Mouse (Mus musculus) activated CD4-positive, CD25-positive, alpha-beta regulatory T cell, adult 4 months (primary cell): Measurements from ENCODE around the gene Igsf6. TPM values are rescaled to one million over a fixed set of nuclear protein-coding genes. Genes with fewer than 3 reads are reported as not detected.

ENCODE experiments used
- ATAC-seq: one replicate; pipeline ENCODE4 v1.8.0; 2017
- polyA plus RNA-seq, 2 experiments: library from polyadenylated mRNA; unstranded; fragments of 100-300 nt; shearing (Covaris generic); gene quantifications; one replicate each; pipeline ENCODE4 v1.2.1; 2017

The Igsf6 gene
- polyA plus RNA-seq, result under 1 TPM; 0.15 to 0.85 TPM

GRCm38 (mm10) chr7:121074281-121074680 lies at the start of gene Igsf6:
Igsf6 (minus strand) TSS chr7:121074572.
- no peak for ATAC-seq

GRCm38 (mm10) chr7:121120143-121120818 lies 45.9 kb upstream of the Igsf6 start:
- ATAC-seq, result no peak

GRCm38 (mm10) chr7:121111762-121112161 lies 37.4 kb upstream of the Igsf6 start:
- no peak for ATAC-seq

- ATAC-seq, result no peak
These were observed 36.9 kb upstream of the Igsf6 start for GRCm38 (mm10) chr7:121111321-121111720.

GRCm38 (mm10) chr7:121107851-121108250 lies 33.5 kb upstream of the Igsf6 start:
- no peak for ATAC-seq

GRCm38 (mm10) chr7:121098614-121099389 lies 24.4 kb upstream of the Igsf6 start:
- no peak for ATAC-seq

GRCm38 (mm10) chr7:121093026-121093425 lies 18.7 kb upstream of the Igsf6 start:
- ATAC-seq, result no peak

- no peak for ATAC-seq
These were observed 16.4 kb upstream of the Igsf6 start for GRCm38 (mm10) chr7:121090748-121091147.

- ATAC-seq, result no peak
These were observed 14.4 kb upstream of the Igsf6 start for GRCm38 (mm10) chr7:121088745-121089144.

- ATAC-seq, result no peak
These were observed 11.1 kb upstream of the Igsf6 start for GRCm38 (mm10) chr7:121085500-121085899.

- ATAC-seq, result no peak
These were observed 10.6 kb upstream of the Igsf6 start for GRCm38 (mm10) chr7:121084840-121085453.

GRCm38 (mm10) chr7:121082949-121083513 lies 8.7 kb upstream of the Igsf6 start:
- no peak for ATAC-seq

GRCm38 (mm10) chr7:121081816-121082215 lies 7.4 kb upstream of the Igsf6 start:
- ATAC-seq, result no peak

GRCm38 (mm10) chr7:121081350-121081749 lies 7.0 kb upstream of the Igsf6 start, which contains the start of gene Otoa:
Otoa (plus strand) TSS chr7:121081650.
- ATAC-seq, result no peak

- ATAC-seq, result peak; percentile 65
These were observed 3.5 kb upstream of the Igsf6 start for GRCm38 (mm10) chr7:121077829-121078228.

- no peak for ATAC-seq
These were observed 2.9 kb upstream of the Igsf6 start for GRCm38 (mm10) chr7:121077311-121077710.

- no peak for ATAC-seq
These were observed 1.0 kb upstream of the Igsf6 start for GRCm38 (mm10) chr7:121075416-121075815.

- ATAC-seq, result no peak
These were observed 529 bp upstream of the Igsf6 start for GRCm38 (mm10) chr7:121074801-121075400.

GRCm38 (mm10) chr7:121072506-121072905 lies 1.9 kb downstream of the Igsf6 start:
- no peak for ATAC-seq

GRCm38 (mm10) chr7:121071276-121071675 lies 3.1 kb downstream of the Igsf6 start:
- ATAC-seq, result no peak

GRCm38 (mm10) chr7:121064309-121064708 lies 10.1 kb downstream of the Igsf6 start:
- ATAC-seq, result peak; percentile 72

- peak; percentile 75 for ATAC-seq
These were observed 14.7 kb downstream of the Igsf6 start for GRCm38 (mm10) chr7:121059477-121060218.
